Mouse (Mus musculus) heart, embryonic 14.5 days (tissue): Measurements from ENCODE around the gene Zfp982. TPM values are rescaled to one million over a fixed set of nuclear protein-coding genes. Genes with fewer than 3 reads are reported as not detected.
A peak's percentile ranks its signal among the peaks of the same experiment; 100 is the strongest.
"Not testable (repeated sequence)": the region's sequence is repeated elsewhere in the genome, so short reads cannot be mapped to it uniquely, and the experiment has no call there.

Experiments used
- ATAC-seq: fragments of 200-750 bp; cut with Nextera tagmentation; 2 replicates; pipeline ENCODE4 v1.8.0; 2017; ENCODE audit warnings: low read depth, moderate TSS enrichment; ENCODE audit not compliant: insufficient number of reproducible peaks, insufficient read depth, low FRiP score
- H3K27ac ChIP-seq, 2 experiments: fragments of 200-500 bp in 1 of 2; fragments of 300-500 bp in 1 of 2; sonication (generic) in 1 of 2; replicated peaks in 1 of 2; 2 replicates each; pipeline ENCODE4 v1.5.1; 2012 to 2014; ENCODE audit warnings: low read depth in 2 of 2, low read length in 2 of 2, control low read depth in 1 of 2, mild to moderate bottlenecking in 1 of 2, mixed read lengths in 1 of 2; ENCODE audit not compliant: control insufficient read depth in 1 of 2, insufficient read depth in 1 of 2
- H3K27me3 ChIP-seq: fragments of 300-500 bp; sonication (generic); 2 replicates; pipeline ENCODE4 v1.6.1; 2014; ENCODE audit warnings: mild to moderate bottlenecking, low read length, control low read depth; ENCODE audit not compliant: control insufficient read depth, insufficient read depth
- H3K36me3 ChIP-seq: fragments of 300-500 bp; sonication (generic); 2 replicates; pipeline ENCODE4 v1.6.1; 2014; ENCODE audit warnings: mild to moderate bottlenecking, control low read depth, low read length, mixed read lengths; ENCODE audit not compliant: control insufficient read depth, insufficient read depth
- H3K4me1 ChIP-seq, 2 experiments: fragments of 200-500 bp in 1 of 2; fragments of 300-500 bp in 1 of 2; sonication (generic) in 1 of 2; 2 replicates each; pipeline ENCODE4 v1.6.1; 2012 to 2014; ENCODE audit warnings: low read length in 2 of 2, control low read depth in 1 of 2, mixed read lengths in 1 of 2; ENCODE audit not compliant: control insufficient read depth in 2 of 2, insufficient read depth in 2 of 2
- H3K4me2 ChIP-seq: fragments of 300-500 bp; sonication (generic); 2 replicates; pipeline ENCODE4 v1.6.1; 2014; ENCODE audit warnings: mild to moderate bottlenecking, low read length
- H3K4me3 ChIP-seq, 2 experiments: fragments of 200-500 bp in 1 of 2; fragments of 300-500 bp in 1 of 2; sonication (generic) in 1 of 2; 2 replicates each; pipeline ENCODE4 v1.5.1; 2012 to 2014; ENCODE audit warnings: low read length in 2 of 2, mild to moderate bottlenecking in 2 of 2, control low read depth in 1 of 2, low read depth in 1 of 2, moderate library complexity in 1 of 2; ENCODE audit not compliant: control insufficient read depth in 1 of 2, insufficient read depth in 1 of 2
- H3K9ac ChIP-seq: fragments of 300-500 bp; sonication (generic); 2 replicates; pipeline ENCODE4 v1.6.1; 2014; ENCODE audit warnings: mild to moderate bottlenecking, low read length
- H3K9me3 ChIP-seq: fragments of 300-500 bp; sonication (generic); 2 replicates; pipeline ENCODE4 v1.6.1; 2016; ENCODE audit warnings: low read length, control low read depth; ENCODE audit not compliant: control insufficient read depth
- WGBS: fragments of 180-500 bp; shearing (Covaris S2); extraction: QIAGEN DNeasy Blood & Tissue Kit; methylation state at CpG from one replicate; pipeline ENCODE4 v1.1.7; 2014; 5-methylcytosine and 5-hydroxymethylcytosine counted together
- polyA plus RNA-seq: library from polyadenylated mRNA; unstranded; fragments of >200 nt; fragmentation: Nextera tagmentation; extraction: Ambion mirVana; gene quantifications from 2 replicates; pipeline ENCODE4 v1.2.1, GENCODE M21; 2014

Zfp982 gene
- 6.1 and 8.8 TPM in 2 replicates for polyA plus RNA-seq

DNA sequence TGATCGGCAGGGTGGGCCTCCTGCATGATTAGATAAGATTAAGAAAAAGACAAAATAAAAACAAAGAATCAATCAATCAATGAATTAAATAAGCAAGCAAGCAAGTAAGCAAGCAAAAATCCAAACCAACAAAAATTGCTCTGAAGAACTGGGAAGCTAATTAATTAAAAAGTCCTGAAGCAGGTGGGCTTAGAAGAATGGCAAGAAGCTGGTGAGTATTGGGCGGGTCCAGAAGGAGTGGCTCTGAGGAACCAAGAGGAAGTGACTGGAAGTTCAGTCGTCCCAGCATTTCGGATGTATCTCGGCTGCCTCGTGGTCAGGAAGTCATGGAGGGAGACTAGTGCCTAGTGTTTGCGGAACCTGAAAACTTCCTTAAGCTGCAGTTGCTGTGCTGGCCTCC, at the start of gene Zfp982:
TSS of gene Zfp982 (plus strand) at position 301 of the 400 bp plus-strand sequence.
- not testable (repeated sequence) for H3K9ac ChIP-seq, H3K4me1 ChIP-seq, H3K27ac ChIP-seq, H3K27me3 ChIP-seq, ATAC-seq, H3K4me2 ChIP-seq, H3K4me3 ChIP-seq, H3K36me3 ChIP-seq
- WGBS = 67% methylated on average over 7 of the region's 7 CpGs
- peaks cover 28% of the 10 kb centered on the region for H3K9me3 ChIP-seq

DNA sequence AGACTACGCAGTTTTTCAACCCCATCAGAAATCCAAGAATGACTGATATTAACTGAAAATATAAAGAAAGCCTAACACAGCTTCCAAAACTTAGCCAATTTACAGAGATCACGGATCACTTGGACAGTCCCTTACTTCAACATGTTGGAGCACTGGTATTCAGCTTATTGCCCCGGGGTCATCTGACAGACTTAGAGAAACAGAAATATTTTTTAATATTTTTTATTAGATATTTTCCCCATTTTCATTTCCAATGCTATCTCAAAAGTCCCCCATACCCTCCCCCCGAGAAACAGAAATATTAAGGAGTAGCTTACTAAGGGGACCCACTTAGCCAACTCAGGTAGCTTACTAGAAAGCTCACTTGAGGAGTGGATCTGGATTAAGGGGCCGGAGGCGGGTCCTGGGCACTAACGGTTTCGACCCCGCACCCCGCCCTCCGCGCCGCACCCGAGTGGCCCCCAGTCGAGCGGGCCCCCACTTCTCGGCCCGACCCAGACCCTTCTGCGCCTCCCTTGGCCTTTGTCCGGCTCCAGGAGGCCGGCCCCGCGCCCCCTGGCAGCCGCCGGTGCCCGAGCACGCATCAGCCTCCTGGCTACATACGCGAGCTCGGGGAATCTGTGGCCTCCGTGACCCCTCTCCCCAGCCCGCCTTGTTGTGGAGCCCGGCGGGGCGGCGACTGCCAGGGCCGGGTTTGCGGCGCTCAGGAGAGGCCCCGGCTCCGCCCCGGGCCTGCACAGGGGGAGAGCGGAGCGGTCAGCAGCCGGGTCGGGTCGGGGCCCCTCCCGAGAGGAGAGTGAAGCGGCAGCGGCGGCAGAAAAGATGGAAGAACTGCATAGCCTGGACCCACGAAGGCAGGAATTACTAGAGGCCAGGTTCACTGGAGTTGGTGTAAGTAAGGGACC, 49.3 kb upstream of the Zfp982 start:
- Histone ChIP-seq H3K9ac (peak overlapping the region; percentile 92), H3K4me3 (peak overlapping the region; percentile 57 to 64), H3K27ac (peak overlapping the region; percentile 71 to 78), H3K4me2 (peak overlapping the region; percentile 90)
- H3K9me3 ChIP-seq, H3K36me3 ChIP-seq, H3K4me1 ChIP-seq, H3K27me3 ChIP-seq: not testable (repeated sequence)
- peak; percentile 95 for ATAC-seq
- WGBS = 8% methylated on average over 52 of the region's 52 CpGs

DNA sequence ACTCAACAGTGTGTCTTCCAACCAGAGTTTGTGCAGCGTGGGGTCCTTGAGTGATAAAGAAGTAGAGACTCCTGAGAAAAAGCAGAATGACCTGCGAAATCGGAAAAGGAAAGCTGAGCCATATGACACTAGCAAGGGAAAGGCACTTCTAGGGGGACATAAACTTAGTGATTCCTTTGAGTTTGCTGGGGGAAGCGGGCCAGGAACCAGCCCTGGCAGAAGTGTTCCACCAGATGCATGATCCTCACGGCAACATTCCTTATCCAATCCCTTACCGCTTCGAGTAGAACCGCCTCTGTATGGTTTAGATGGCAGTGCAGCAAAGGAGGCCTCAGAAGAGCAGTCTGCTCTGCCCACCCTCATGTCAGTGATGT, 48.7 kb upstream of the Zfp982 start:
- not testable (repeated sequence) for ATAC-seq, H3K27me3 ChIP-seq, H3K9me3 ChIP-seq, H3K36me3 ChIP-seq, H3K4me1 ChIP-seq
- 26% methylated on average over 8 of the region's 8 CpGs for WGBS
- peak overlapping the region; percentile 57 to 64 for H3K4me3 ChIP-seq
- peak overlapping the region; percentile 90 for H3K4me2 ChIP-seq
- peak overlapping the region; percentile 92 for H3K9ac ChIP-seq
- H3K27ac ChIP-seq = peak overlapping the region; percentile 71 to 78

DNA sequence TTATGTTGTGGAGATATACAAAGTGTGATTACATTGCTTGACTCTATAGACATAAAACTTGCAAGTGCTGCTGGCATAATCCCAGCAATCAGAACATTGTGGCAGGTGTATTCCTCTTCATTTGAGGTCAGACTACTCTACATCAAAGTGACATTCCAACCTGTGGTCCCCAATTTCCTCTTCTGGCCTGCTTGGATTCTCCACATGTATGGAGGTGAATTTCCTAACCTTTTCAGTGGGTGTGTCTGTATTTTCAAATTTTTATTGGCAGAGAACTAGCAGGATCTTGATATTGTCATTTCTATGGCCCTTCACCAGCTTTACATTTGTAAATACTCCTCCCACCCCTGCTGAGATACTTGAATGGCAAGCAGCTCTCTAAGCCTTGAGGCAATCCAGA, 46.8 kb upstream of the Zfp982 start:
- ATAC-seq, H3K4me1 ChIP-seq, H3K4me3 ChIP-seq, H3K9me3 ChIP-seq, H3K36me3 ChIP-seq, H3K4me2 ChIP-seq, H3K27me3 ChIP-seq, H3K27ac ChIP-seq, H3K9ac ChIP-seq: not testable (repeated sequence)

DNA sequence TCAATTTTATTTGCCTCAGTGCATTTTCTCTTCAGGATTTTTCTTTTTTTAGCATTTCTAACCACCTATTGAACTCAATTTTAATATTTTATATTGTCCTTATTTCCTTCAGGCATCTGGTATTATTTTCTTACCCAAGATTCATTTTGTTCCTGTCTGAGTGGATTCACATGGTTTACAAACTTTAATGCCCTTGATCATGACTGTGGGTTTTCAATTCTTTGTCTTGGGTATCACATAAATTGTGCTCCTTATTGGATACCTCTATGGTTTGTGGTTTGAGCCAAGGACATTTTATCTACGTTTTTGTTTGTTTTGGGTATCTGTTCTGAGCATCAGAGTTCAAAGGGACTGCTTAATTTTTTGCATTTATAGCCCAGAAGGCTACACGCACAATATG, 43.9 kb upstream of the Zfp982 start:
- 70% methylated on average over 2 of the region's 2 CpGs for WGBS

DNA sequence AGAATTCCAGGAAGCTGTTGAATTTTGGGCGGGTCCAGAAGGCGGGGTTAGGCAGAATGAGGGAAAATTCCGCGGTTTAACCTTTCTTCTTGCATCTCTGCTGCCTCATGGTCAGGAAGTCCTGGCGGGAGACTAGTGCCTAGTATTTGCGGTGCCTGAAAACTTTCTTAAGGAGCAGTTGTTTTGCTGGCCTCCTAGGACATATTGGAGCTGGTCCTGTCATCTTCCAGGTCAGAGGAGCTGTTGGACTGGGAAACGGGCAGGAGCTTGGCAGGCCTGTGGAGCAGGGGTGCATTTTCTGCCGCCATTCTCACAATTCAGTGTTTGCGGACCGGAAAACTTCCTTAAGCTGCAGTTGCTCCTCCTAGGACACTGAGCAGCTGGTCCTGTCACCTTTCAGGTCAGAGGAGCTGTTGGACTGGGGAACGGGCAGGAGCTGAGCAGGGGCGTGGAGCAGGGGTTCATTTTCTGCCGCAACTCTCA, 43.1 kb upstream of the Zfp982 start:
- WGBS = 43% methylated on average over 13 of the region's 13 CpGs
- no peaks in the 10 kb centered on the region for H3K36me3 ChIP-seq
- peak overlapping the region; percentile 53 for H3K4me2 ChIP-seq
- peak overlapping the region; percentile 31; the same call in 1 of the 2 replicates for H3K9ac ChIP-seq
- peaks cover 0 to 2% of the 10 kb centered on the region in 2 experiments; a peak in 1 of 4 replicates for H3K4me1 ChIP-seq
- no peak overlapping the region for H3K27ac ChIP-seq
- peak overlapping the region; percentile 22 to 25 for H3K4me3 ChIP-seq
- no peak for ATAC-seq
- no peaks in the 10 kb centered on the region for H3K9me3 ChIP-seq
- no peaks in the 10 kb centered on the region for H3K27me3 ChIP-seq

More for the DNA sequence above, 43.9 kb upstream of the Zfp982 start:
- H3K27ac ChIP-seq = no peak overlapping the region
- no peak overlapping the region for H3K9ac ChIP-seq
- peaks cover 0 to 2% of the 10 kb centered on the region in 2 experiments; a peak in 1 of 4 replicates for H3K4me1 ChIP-seq
- H3K4me2 ChIP-seq = no peak overlapping the region
- H3K27me3 ChIP-seq = no peaks in the 10 kb centered on the region
- H3K36me3 ChIP-seq = no peaks in the 10 kb centered on the region
- no peak overlapping the region for H3K4me3 ChIP-seq
- no peak for ATAC-seq
- no peaks in the 10 kb centered on the region for H3K9me3 ChIP-seq

DNA sequence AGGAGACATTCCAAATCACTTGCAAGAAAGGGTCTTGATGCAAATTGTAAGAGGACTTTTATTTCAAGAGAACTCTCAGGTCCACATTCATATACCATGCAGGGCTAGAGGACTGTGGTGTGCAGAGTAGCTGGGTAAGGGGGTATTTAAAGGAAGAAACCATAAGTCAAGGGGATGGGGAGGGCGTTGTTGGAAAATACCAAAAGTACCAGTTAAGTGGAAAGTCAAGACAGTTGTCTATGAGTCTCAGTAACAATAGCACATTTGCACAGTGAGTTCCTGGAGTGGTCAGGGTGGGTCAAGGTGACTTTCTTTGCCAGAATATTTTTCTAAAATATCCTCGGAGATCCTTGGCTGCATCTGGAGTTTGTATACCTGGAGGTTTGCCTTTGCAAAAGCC, 42.2 kb upstream of the Zfp982 start:
- not testable (repeated sequence) for H3K4me3 ChIP-seq

More for the DNA sequence above, 42.2 kb upstream of the Zfp982 start:
- not testable (repeated sequence) for H3K27ac ChIP-seq, H3K9me3 ChIP-seq, H3K27me3 ChIP-seq, H3K4me1 ChIP-seq, ATAC-seq, H3K4me2 ChIP-seq, H3K36me3 ChIP-seq, H3K9ac ChIP-seq
- WGBS = 63% methylated on average over 2 of the region's 2 CpGs
